Mouse (Mus musculus): ENCODE data around the gene Atg13. TPM values are rescaled to one million over a fixed set of nuclear protein-coding genes. Genes with fewer than 3 reads are reported as not detected.

Gene Atg13
- polyA plus RNA-seq, 2 experiments = 30.8 to 32.4 TPM

GRCm38 (mm10) chr2:91628171-91628570 is 82.2 kb downstream of the Atg13 start:
- ATAC-seq (ENCODE audit: low FRiP score, low read depth) (no peak), DNase-seq (ENCODE audit: low spot score) (no peak)
- 89% methylated on average over 8 of the region's 8 CpGs for WGBS
- H3K4me2 ChIP-seq (replicated peaks; ENCODE audit: low read depth, low read length, severe bottlenecking) = no peak overlapping the region
- H3K27me3 ChIP-seq (ENCODE audit: control insufficient read depth, insufficient read depth, low read length) = no peaks in the 10 kb centered on the region
- H3K4me3 ChIP-seq (replicated peaks; ENCODE audit: low read length) = no peak overlapping the region
- no peak overlapping the region for H3K9ac ChIP-seq (ENCODE audit: low read depth, low read length, severe bottlenecking)
- no peak for TF ChIP-seq POLR2A (IDR thresholded peaks at IDR 0.05; ENCODE audit: borderline replicate concordance, extremely low read depth, insufficient read depth, insufficient read length)
- peaks cover 7% of the 10 kb centered on the region; the same call in 1 of the 2 replicates for H3K36me3 ChIP-seq (ENCODE audit: control insufficient read depth, insufficient read depth, low read length)
- no peaks in the 10 kb centered on the region for H3K4me1 ChIP-seq (ENCODE audit: control insufficient read depth, insufficient read depth, low read length)
- no peak overlapping the region for H3K27ac ChIP-seq (replicated peaks; ENCODE audit: low read depth, low read length)
- H3K9me3 ChIP-seq (ENCODE audit: control insufficient read depth, low read length) = no peaks in the 10 kb centered on the region

GRCm38 (mm10) chr2:91627486-91627885 is 82.9 kb downstream of the Atg13 start:
- ATAC-seq (ENCODE audit: low FRiP score, low read depth) = no peak
- H3K9me3 ChIP-seq (ENCODE audit: control insufficient read depth, low read length) = no peaks in the 10 kb centered on the region
- no peak for TF ChIP-seq POLR2A (IDR thresholded peaks at IDR 0.05; ENCODE audit: borderline replicate concordance, extremely low read depth, insufficient read depth, insufficient read length)
- no peak overlapping the region for H3K9ac ChIP-seq (ENCODE audit: low read depth, low read length, severe bottlenecking)
- peaks cover 12% of the 10 kb centered on the region for H3K36me3 ChIP-seq (ENCODE audit: control insufficient read depth, insufficient read depth, low read length)
- H3K4me3 ChIP-seq (replicated peaks; ENCODE audit: low read length) = no peak overlapping the region
- H3K27me3 ChIP-seq (ENCODE audit: control insufficient read depth, insufficient read depth, low read length) = no peaks in the 10 kb centered on the region
- no peak overlapping the region for H3K27ac ChIP-seq (replicated peaks; ENCODE audit: low read depth, low read length)
- no peak for DNase-seq (ENCODE audit: low spot score)
- no peaks in the 10 kb centered on the region for H3K4me1 ChIP-seq (ENCODE audit: control insufficient read depth, insufficient read depth, low read length)
- H3K4me2 ChIP-seq (replicated peaks; ENCODE audit: low read depth, low read length, severe bottlenecking) = no peak overlapping the region
- WGBS = 77% methylated on average over 5 of the region's 5 CpGs

Other genes with a start within 250 kb of the Atg13 start
- 41.8 and 57.8 TPM in 2 replicates for gene Ckap5, start 183.8 kb downstream of the Atg13 start, polyA plus RNA-seq (2012; rRNA removed)
- gene Ckap5, start 183.8 kb downstream of the Atg13 start, polyA plus RNA-seq (2014; fragmentation: Nextera tagmentation; extraction: Ambion mirVana) = 68.7 and 77.7 TPM in 2 replicates
- gene F2, start 74.2 kb downstream of the Atg13 start, polyA plus RNA-seq (2012; rRNA removed) = 1.7 TPM in 2 replicates
- gene F2, start 74.2 kb downstream of the Atg13 start, polyA plus RNA-seq (2014; fragmentation: Nextera tagmentation; extraction: Ambion mirVana) = 0.95 and 1.3 TPM in 2 replicates
- gene Zfp408, start 60.8 kb downstream of the Atg13 start, polyA plus RNA-seq (2012; rRNA removed) = 29.8 and 34.8 TPM in 2 replicates
- gene Zfp408, start 60.8 kb downstream of the Atg13 start, polyA plus RNA-seq (2014; fragmentation: Nextera tagmentation; extraction: Ambion mirVana) = 5.7 and 7.9 TPM in 2 replicates
- gene Arhgap1, start 60.7 kb downstream of the Atg13 start, polyA plus RNA-seq (2012; rRNA removed) = 105 and 126 TPM in 2 replicates
- gene Arhgap1, start 60.7 kb downstream of the Atg13 start, polyA plus RNA-seq (2014; fragmentation: Nextera tagmentation; extraction: Ambion mirVana) = 121 and 125 TPM in 2 replicates
- 8.1 and 9.2 TPM in 2 replicates for gene Harbi1, start 276 bp upstream of the Atg13 start, polyA plus RNA-seq (2012; rRNA removed)
- 15.0 and 17.8 TPM in 2 replicates for gene Harbi1, start 276 bp upstream of the Atg13 start, polyA plus RNA-seq (2014; fragmentation: Nextera tagmentation; extraction: Ambion mirVana)
- 23.4 and 28.0 TPM in 2 replicates for gene Ambra1, start 19.6 kb upstream of the Atg13 start, polyA plus RNA-seq (2012; rRNA removed)
- gene Ambra1, start 19.6 kb upstream of the Atg13 start, polyA plus RNA-seq (2014; fragmentation: Nextera tagmentation; extraction: Ambion mirVana) = 16.4 and 21.0 TPM in 2 replicates
- 0.47 and 0.88 TPM in 2 replicates for gene Chrm4, start 216.7 kb upstream of the Atg13 start, polyA plus RNA-seq (2012; rRNA removed)
- gene Chrm4, start 216.7 kb upstream of the Atg13 start, polyA plus RNA-seq (2014; fragmentation: Nextera tagmentation; extraction: Ambion mirVana) = 0.17 and 0.32 TPM in 2 replicates
- 1,140 and 1,381 TPM in 2 replicates for gene Mdk, start 221.7 kb upstream of the Atg13 start, polyA plus RNA-seq (2012; rRNA removed)
- gene Mdk, start 221.7 kb upstream of the Atg13 start, polyA plus RNA-seq (2014; fragmentation: Nextera tagmentation; extraction: Ambion mirVana) = 1,171 and 1,392 TPM in 2 replicates
- gene Gm9821, start 235.1 kb upstream of the Atg13 start, polyA plus RNA-seq (2012; rRNA removed) = 0.05 TPM in 1 of 2 replicates, not detected in the other
- 0.37 and 0.56 TPM in 2 replicates for gene Gm9821, start 235.1 kb upstream of the Atg13 start, polyA plus RNA-seq (2014; fragmentation: Nextera tagmentation; extraction: Ambion mirVana)